Mouse (Mus musculus): ENCODE results near the gene Olfr1425. TPM values are rescaled to one million over a fixed set of nuclear protein-coding genes. Genes with fewer than 3 reads are reported as not detected.
"Not testable (repeated sequence)": the region's sequence is repeated elsewhere in the genome, so short reads cannot be mapped to it uniquely, and the experiment has no call there.

The Olfr1425 gene
- not detected for polyA plus RNA-seq (2012; fragmentation: generic; extraction: Trizol)

- not testable (repeated sequence) for H3K27me3 ChIP-seq (ENCODE audit: control insufficient read depth, insufficient read depth, insufficient read length); H3K4me3 ChIP-seq; H3K36me3 ChIP-seq (ENCODE audit: control insufficient read depth, insufficient read depth); H3K79me2 ChIP-seq (ENCODE audit: control insufficient read depth, insufficient read depth); H3ac ChIP-seq (ENCODE audit: control insufficient read depth, insufficient read length); H3K4me2 ChIP-seq (ENCODE audit: low read depth)
Observed at GRCm38 (mm10) chr19:12077631-12078030, at the start of gene Olfr1425. Olfr1425 (minus strand) TSS chr19:12077731.

GRCm38 (mm10) chr19:12123103-12123502 is 45.6 kb upstream of the Olfr1425 start, which contains the start of gene Olfr76:
Olfr76 (minus strand) TSS chr19:12123203.
- Histone ChIP-seq H3K27me3 (ENCODE audit: control insufficient read depth, insufficient read depth, insufficient read length) (no peaks in the 10 kb centered on the region), H3K36me3 (ENCODE audit: control insufficient read depth, insufficient read depth) (no peaks in the 10 kb centered on the region), H3K4me3 (no peak within 1 kb of the TSS), H3K4me2 (ENCODE audit: low read depth) (no peak within 1 kb of the TSS), H3K79me2 (ENCODE audit: control insufficient read depth, insufficient read depth) (no peaks in the 10 kb centered on the region), H3ac (ENCODE audit: control insufficient read depth, insufficient read length) (no peak within 1 kb of the TSS)
- TF ChIP-seq POLR2A (IDR thresholded peaks at IDR 0.05; ENCODE audit: insufficient read length, low read depth) (no peak), TCF3 (IDR thresholded peaks at IDR 0.05; ENCODE audit: insufficient read length, low read depth) (no peak), TCF12 (IDR thresholded peaks at IDR 0.05; ENCODE audit: insufficient read depth, poor library complexity, severe bottlenecking) (no peak), E2F4 (IDR thresholded peaks at IDR 0.05; ENCODE audit: insufficient read depth) (no peak), MAX (IDR thresholded peaks at IDR 0.05; ENCODE audit: low read depth) (no peak), POLR2AphosphoS2 (IDR thresholded peaks at IDR 0.05; ENCODE audit: insufficient read length, low read depth) (no peak), SRF (IDR thresholded peaks at IDR 0.05; ENCODE audit: control insufficient read depth, insufficient read length, low read depth) (no peak), REST (IDR thresholded peaks at IDR 0.05; ENCODE audit: insufficient read depth, insufficient read length) (no peak), MYOG (IDR thresholded peaks at IDR 0.05; ENCODE audit: control insufficient read depth in 1 of 3, insufficient read depth in 1 of 3, insufficient read length in 2 of 3, low read depth in 2 of 3) (no peak), MYOD1 (IDR thresholded peaks at IDR 0.05; ENCODE audit: control insufficient read depth in 1 of 3, insufficient read length in 2 of 3, low read depth in 2 of 3) (no peak), CEBPB (IDR thresholded peaks at IDR 0.05; ENCODE audit: insufficient read depth, poor library complexity, severe bottlenecking) (no peak), USF1 (IDR thresholded peaks at IDR 0.05; ENCODE audit: low read depth) (no peak)

GRCm38 (mm10) chr19:12116464-12116863 is 38.9 kb upstream of the Olfr1425 start:
- Histone ChIP-seq H3K4me2 (ENCODE audit: low read depth) (no peak overlapping the region), H3K79me2 (ENCODE audit: control insufficient read depth, insufficient read depth) (no peaks in the 10 kb centered on the region), H3K4me3 (no peak overlapping the region), H3K27me3 (ENCODE audit: control insufficient read depth, insufficient read depth, insufficient read length) (no peaks in the 10 kb centered on the region), H3ac (ENCODE audit: control insufficient read depth, insufficient read length) (no peak overlapping the region), H3K36me3 (ENCODE audit: control insufficient read depth, insufficient read depth) (no peaks in the 10 kb centered on the region)
- TF ChIP-seq REST (IDR thresholded peaks at IDR 0.05; ENCODE audit: insufficient read depth, insufficient read length) = no peak
- TF ChIP-seq MYOD1 (IDR thresholded peaks at IDR 0.05; ENCODE audit: control insufficient read depth in 1 of 3, insufficient read length in 2 of 3, low read depth in 2 of 3) = no peak
- no peak for TF ChIP-seq CEBPB (IDR thresholded peaks at IDR 0.05; ENCODE audit: insufficient read depth, poor library complexity, severe bottlenecking)
- no peak for TF ChIP-seq USF1 (IDR thresholded peaks at IDR 0.05; ENCODE audit: low read depth)
- TF ChIP-seq MAX (IDR thresholded peaks at IDR 0.05; ENCODE audit: low read depth) = no peak
- no peak for TF ChIP-seq TCF12 (IDR thresholded peaks at IDR 0.05; ENCODE audit: insufficient read depth, poor library complexity, severe bottlenecking)
- no peak for TF ChIP-seq POLR2A (IDR thresholded peaks at IDR 0.05; ENCODE audit: insufficient read length, low read depth)
- TF ChIP-seq SRF (IDR thresholded peaks at IDR 0.05; ENCODE audit: control insufficient read depth, insufficient read length, low read depth) = no peak
- no peak for TF ChIP-seq E2F4 (IDR thresholded peaks at IDR 0.05; ENCODE audit: insufficient read depth)
- no peak for TF ChIP-seq POLR2AphosphoS2 (IDR thresholded peaks at IDR 0.05; ENCODE audit: insufficient read length, low read depth)
- TF ChIP-seq TCF3 (IDR thresholded peaks at IDR 0.05; ENCODE audit: insufficient read length, low read depth) = no peak
- no peak for TF ChIP-seq MYOG (IDR thresholded peaks at IDR 0.05; ENCODE audit: control insufficient read depth in 1 of 3, insufficient read depth in 1 of 3, insufficient read length in 2 of 3, low read depth in 2 of 3)

- TF ChIP-seq E2F4 (IDR thresholded peaks at IDR 0.05; ENCODE audit: insufficient read depth) = no peak
- no peak for TF ChIP-seq SRF (IDR thresholded peaks at IDR 0.05; ENCODE audit: control insufficient read depth, insufficient read length, low read depth)
- TF ChIP-seq MYOD1 (IDR thresholded peaks at IDR 0.05; ENCODE audit: control insufficient read depth in 1 of 3, insufficient read length in 2 of 3, low read depth in 2 of 3) = no peak
- TF ChIP-seq POLR2A (IDR thresholded peaks at IDR 0.05; ENCODE audit: insufficient read length, low read depth) = no peak
- TF ChIP-seq TCF12 (IDR thresholded peaks at IDR 0.05; ENCODE audit: insufficient read depth, poor library complexity, severe bottlenecking) = no peak
- TF ChIP-seq USF1 (IDR thresholded peaks at IDR 0.05; ENCODE audit: low read depth) = no peak
- TF ChIP-seq CEBPB (IDR thresholded peaks at IDR 0.05; ENCODE audit: insufficient read depth, poor library complexity, severe bottlenecking) = no peak
- TF ChIP-seq TCF3 (IDR thresholded peaks at IDR 0.05; ENCODE audit: insufficient read length, low read depth) = no peak
- TF ChIP-seq MAX (IDR thresholded peaks at IDR 0.05; ENCODE audit: low read depth) = no peak
- no peak for TF ChIP-seq REST (IDR thresholded peaks at IDR 0.05; ENCODE audit: insufficient read depth, insufficient read length)
- no peak for TF ChIP-seq MYOG (IDR thresholded peaks at IDR 0.05; ENCODE audit: control insufficient read depth in 1 of 3, insufficient read depth in 1 of 3, insufficient read length in 2 of 3, low read depth in 2 of 3)
- TF ChIP-seq POLR2AphosphoS2 (IDR thresholded peaks at IDR 0.05; ENCODE audit: insufficient read length, low read depth) = no peak
- H3K4me3 ChIP-seq = no peak within 1 kb of the TSS
- no peaks in the 10 kb centered on the region for H3K79me2 ChIP-seq (ENCODE audit: control insufficient read depth, insufficient read depth)
- H3K36me3 ChIP-seq (ENCODE audit: control insufficient read depth, insufficient read depth) = no peaks in the 10 kb centered on the region
- H3K4me2 ChIP-seq (ENCODE audit: low read depth) = no peak within 1 kb of the TSS
- H3ac ChIP-seq (ENCODE audit: control insufficient read depth, insufficient read length) = no peak within 1 kb of the TSS
- H3K27me3 ChIP-seq (ENCODE audit: control insufficient read depth, insufficient read depth, insufficient read length) = no peaks in the 10 kb centered on the region
Observed at GRCm38 (mm10) chr19:12115797-12116196, 38.3 kb upstream of the Olfr1425 start, which contains the start of gene Olfr1428. Olfr1428 (minus strand) TSS chr19:12115897.

GRCm38 (mm10) chr19:12113807-12114206 is 36.3 kb upstream of the Olfr1425 start:
- Histone ChIP-seq H3ac (ENCODE audit: control insufficient read depth, insufficient read length) (no peak overlapping the region), H3K79me2 (ENCODE audit: control insufficient read depth, insufficient read depth) (no peaks in the 10 kb centered on the region), H3K27me3 (ENCODE audit: control insufficient read depth, insufficient read depth, insufficient read length) (no peaks in the 10 kb centered on the region), H3K4me2 (ENCODE audit: low read depth) (no peak overlapping the region), H3K36me3 (ENCODE audit: control insufficient read depth, insufficient read depth) (no peaks in the 10 kb centered on the region), H3K4me3 (no peak overlapping the region)
- no peak for TF ChIP-seq MAX (IDR thresholded peaks at IDR 0.05; ENCODE audit: low read depth)
- no peak for TF ChIP-seq MYOD1 (IDR thresholded peaks at IDR 0.05; ENCODE audit: control insufficient read depth in 1 of 3, insufficient read length in 2 of 3, low read depth in 2 of 3)
